Mouse (Mus musculus) lung, embryonic 14.5 days (tissue): ENCODE data around the gene Styxl1. TPM values are rescaled to one million over a fixed set of nuclear protein-coding genes. Genes with fewer than 3 reads are reported as not detected.
A peak's percentile ranks its signal among the peaks of the same experiment; 100 is the strongest.

Source experiments
- ATAC-seq: fragments of 200-750 bp; cut with Nextera tagmentation; 2 replicates; pipeline ENCODE4 v1.8.0; 2017; ENCODE audit warnings: mild to moderate bottlenecking, moderate TSS enrichment, moderate library complexity; ENCODE audit not compliant: insufficient read depth
- DNase-seq: peaks from one replicate; pipeline ENCODE4 v3.0.0-alpha.2; 2015
- H3K27ac ChIP-seq: fragments of 300-500 bp; sonication (generic); 2 replicates; pipeline ENCODE4 v1.5.1; 2014; ENCODE audit warnings: low read depth, mild to moderate bottlenecking, moderate library complexity
- H3K27me3 ChIP-seq: fragments of 300-500 bp; sonication (generic); 2 replicates; pipeline ENCODE4 v1.6.1; 2014; ENCODE audit warnings: low read length, control low read depth; ENCODE audit not compliant: insufficient read depth
- H3K36me3 ChIP-seq: fragments of 300-500 bp; sonication (generic); 2 replicates; pipeline ENCODE4 v1.6.1; 2014; ENCODE audit warnings: control low read depth; ENCODE audit not compliant: insufficient read depth
- H3K4me1 ChIP-seq: fragments of 300-500 bp; sonication (generic); 2 replicates; pipeline ENCODE4 v1.6.1; 2014; ENCODE audit warnings: antibody characterized with exemption, control low read depth; ENCODE audit not compliant: insufficient read depth
- H3K4me2 ChIP-seq: fragments of 300-500 bp; sonication (generic); 2 replicates; pipeline ENCODE4 v1.6.1; 2014; ENCODE audit warnings: mild to moderate bottlenecking
- H3K4me3 ChIP-seq: fragments of 300-500 bp; sonication (generic); 2 replicates; pipeline ENCODE4 v1.5.1; 2014; ENCODE audit warnings: low read depth, low read length
- H3K9ac ChIP-seq: fragments of 300-500 bp; sonication (generic); 2 replicates; pipeline ENCODE4 v1.6.1; 2014
- H3K9me3 ChIP-seq: fragments of 300-500 bp; sonication (generic); 2 replicates; pipeline ENCODE4 v1.6.1; 2016; ENCODE audit warnings: low read depth, low read length, control low read depth
- CTCF ChIP-seq: IDR thresholded peaks from 2 replicates; pipeline ENCODE4 v1.5.1; 2016; ENCODE audit warnings: antibody characterized with exemption, low read depth
- WGBS: fragments of 180-500 bp; shearing (Covaris S2); extraction: QIAGEN DNeasy Blood & Tissue Kit; methylation state at CpG from one replicate; pipeline ENCODE4 v1.1.7; 2014; 5-methylcytosine and 5-hydroxymethylcytosine counted together
- polyA plus RNA-seq: library from polyadenylated mRNA; unstranded; fragments of >200 nt; fragmentation: Nextera tagmentation; extraction: Ambion mirVana; gene quantifications from 2 replicates; pipeline ENCODE4 v1.2.1, GENCODE M21; 2014

Gene Styxl1
- polyA plus RNA-seq, 1 experiment from 2014 or later: not detected

DNA sequence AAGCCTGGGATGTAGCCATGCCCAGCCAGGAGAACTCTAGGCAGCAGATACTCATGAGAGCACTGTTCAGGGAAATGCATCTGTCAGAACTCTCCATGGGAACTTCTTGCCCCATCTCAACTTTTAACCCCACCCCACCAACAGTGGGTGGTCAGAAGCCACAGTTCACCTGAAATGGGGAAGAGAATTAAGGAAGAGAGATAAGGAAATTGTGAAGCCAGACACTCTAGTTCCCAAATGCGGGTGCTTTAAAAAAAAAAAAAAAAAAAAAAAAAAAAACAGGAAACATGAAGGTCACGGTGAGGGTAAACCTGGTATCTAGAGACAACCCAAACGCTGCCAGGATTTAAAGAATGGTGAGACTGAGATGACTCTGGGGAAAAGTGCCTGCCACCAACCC, 5.7 kb downstream of the Styxl1 start:
- TF ChIP-seq CTCF: no peak
- Histone ChIP-seq H3K27ac (no peak overlapping the region), H3K4me2 (no peak overlapping the region), H3K9me3 (no peaks in the 10 kb centered on the region), H3K4me3 (no peak overlapping the region), H3K36me3 (no peaks in the 10 kb centered on the region), H3K9ac (no peak overlapping the region), H3K27me3 (no peaks in the 10 kb centered on the region), H3K4me1 (no peaks in the 10 kb centered on the region)
- 47% methylated on average over 3 of the region's 3 CpGs for WGBS
- DNase-seq (no peak), ATAC-seq (no peak)

DNA sequence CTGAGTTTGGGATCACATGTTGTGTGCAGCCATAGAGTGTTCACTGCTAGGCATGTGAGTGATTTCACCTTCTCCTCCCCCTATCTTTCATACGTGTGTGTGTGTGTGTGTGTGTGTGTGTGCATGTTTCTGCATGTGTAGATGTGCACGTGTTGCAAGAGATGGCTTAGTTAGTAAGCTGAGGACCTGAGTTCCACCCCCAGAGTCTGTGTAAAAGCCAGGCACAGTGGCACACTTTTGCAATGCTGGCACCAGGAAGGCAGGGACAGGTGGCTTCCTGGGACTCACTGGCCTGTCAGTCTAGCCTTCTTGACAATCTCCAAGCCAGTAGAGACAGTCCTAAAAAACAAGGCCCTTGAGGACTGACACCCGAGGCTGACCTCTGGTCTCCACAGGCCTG, 13.2 kb downstream of the Styxl1 start:
- 54% methylated on average over 3 of the region's 3 CpGs for WGBS
- H3K4me3 ChIP-seq: no peak overlapping the region
- ATAC-seq (no peak), DNase-seq (no peak)
- no peak overlapping the region for H3K4me2 ChIP-seq
- no peak for TF ChIP-seq CTCF
- H3K9ac ChIP-seq: no peak overlapping the region
- no peaks in the 10 kb centered on the region for H3K4me1 ChIP-seq
- no peaks in the 10 kb centered on the region for H3K27me3 ChIP-seq
- H3K9me3 ChIP-seq: no peaks in the 10 kb centered on the region
- H3K27ac ChIP-seq: no peak overlapping the region
- no peaks in the 10 kb centered on the region for H3K36me3 ChIP-seq

DNA sequence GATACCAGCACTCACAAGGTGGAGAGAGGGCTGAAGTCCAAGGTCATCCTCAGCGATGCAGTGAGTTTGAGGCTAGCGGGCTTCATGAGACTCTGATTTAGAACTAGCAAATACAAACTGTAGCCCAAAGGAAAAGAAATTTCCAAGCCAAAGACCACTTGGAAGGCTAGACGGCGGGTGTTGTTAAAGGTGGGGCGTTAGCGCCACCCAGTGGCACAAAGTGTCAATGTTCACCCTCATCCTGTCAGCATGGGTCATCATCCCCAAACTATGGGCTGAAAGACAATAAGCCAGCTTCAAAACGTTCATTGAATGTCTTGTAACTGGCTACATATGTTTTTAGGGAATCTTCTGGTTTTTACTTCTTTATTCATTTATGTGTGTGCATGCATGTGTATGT, 14.7 kb downstream of the Styxl1 start:
- no peak overlapping the region for H3K27ac ChIP-seq
- H3K9ac ChIP-seq: no peak overlapping the region
- H3K36me3 ChIP-seq: no peaks in the 10 kb centered on the region
- ATAC-seq: no peak
- peak; percentile 91 for DNase-seq
- no peaks in the 10 kb centered on the region for H3K9me3 ChIP-seq
- H3K4me2 ChIP-seq: no peak overlapping the region
- H3K4me3 ChIP-seq: no peak overlapping the region
- no peaks in the 10 kb centered on the region for H3K27me3 ChIP-seq
- no peaks in the 10 kb centered on the region for H3K4me1 ChIP-seq
- peak; percentile 89 for TF ChIP-seq CTCF
- WGBS: 5% methylated on average over 7 of the region's 7 CpGs

DNA sequence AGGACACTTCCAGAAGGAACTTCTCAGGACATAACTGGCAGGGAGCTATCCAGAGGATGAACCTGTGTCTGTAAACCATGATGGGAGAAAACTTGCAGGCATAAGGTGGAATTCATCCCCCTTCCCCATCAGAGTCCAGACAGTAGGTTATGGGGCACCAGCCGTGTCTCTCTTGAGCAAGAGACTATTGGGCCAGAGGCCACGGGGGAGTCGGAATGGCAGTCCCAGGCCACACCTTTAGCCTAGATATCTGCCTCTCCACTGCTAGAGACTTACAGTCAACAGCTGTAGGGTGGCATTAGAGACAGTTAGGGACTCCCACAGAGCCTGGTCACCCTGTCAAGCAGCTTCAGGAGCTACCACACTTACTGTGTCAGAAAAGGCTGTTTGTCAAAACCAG, 16.3 kb downstream of the Styxl1 start:
- 77% methylated on average over 3 of the region's 3 CpGs for WGBS
- Histone ChIP-seq H3K9ac (no peak overlapping the region), H3K4me2 (no peak overlapping the region), H3K36me3 (no peaks in the 10 kb centered on the region), H3K4me1 (no peaks in the 10 kb centered on the region), H3K9me3 (no peaks in the 10 kb centered on the region), H3K27me3 (no peaks in the 10 kb centered on the region), H3K27ac (no peak overlapping the region), H3K4me3 (no peak overlapping the region)
- ATAC-seq (no peak), DNase-seq (no peak)
- no peak for TF ChIP-seq CTCF

DNA sequence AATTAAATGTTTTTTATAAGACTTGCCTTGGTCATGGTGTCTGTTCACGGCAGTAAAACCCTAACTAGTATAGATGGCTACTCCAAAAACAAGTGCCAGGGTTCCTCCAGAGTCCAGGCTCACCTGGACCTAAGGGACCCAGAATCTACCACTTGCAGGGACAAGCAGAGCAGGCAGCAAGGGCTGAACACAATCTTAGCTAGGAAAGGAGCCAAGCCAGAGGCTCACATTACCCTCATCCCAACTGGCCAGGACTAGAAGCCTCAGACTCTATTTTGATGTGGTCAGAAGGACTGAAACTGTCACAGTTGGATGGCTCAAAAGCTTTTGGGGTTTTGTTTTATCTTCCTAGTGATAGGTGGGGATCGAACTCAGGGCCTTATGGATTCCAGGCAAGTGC, 26.6 kb downstream of the Styxl1 start:
- Histone ChIP-seq H3K27ac (no peak overlapping the region), H3K4me2 (no peak overlapping the region), H3K36me3 (no peaks in the 10 kb centered on the region), H3K9ac (no peak overlapping the region), H3K9me3 (no peaks in the 10 kb centered on the region), H3K4me1 (no peaks in the 10 kb centered on the region), H3K4me3 (no peak overlapping the region), H3K27me3 (no peaks in the 10 kb centered on the region)
- no peak for TF ChIP-seq CTCF
- ATAC-seq: no peak
- no peak for DNase-seq
- 79% methylated on average over 2 of the region's 2 CpGs for WGBS

DNA sequence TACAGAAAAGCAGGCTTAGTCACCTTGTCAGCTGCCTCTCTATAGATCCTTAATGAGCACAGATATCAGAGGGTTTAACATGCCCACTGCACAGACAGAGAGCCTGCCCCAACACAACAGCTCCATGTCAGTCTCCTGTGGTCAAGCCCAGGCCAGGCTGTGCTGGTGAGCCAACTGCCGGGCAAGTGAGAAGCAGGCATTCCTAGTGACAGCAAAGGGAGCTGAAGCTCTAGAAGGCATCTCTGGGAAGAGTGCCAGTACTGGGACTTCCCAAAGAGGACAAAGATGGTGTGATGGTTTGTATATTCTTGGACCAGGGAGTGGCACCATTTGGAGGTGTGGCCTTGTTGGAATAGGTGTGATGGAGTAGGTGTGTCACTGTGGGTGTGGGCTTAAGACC, 27.1 kb downstream of the Styxl1 start:
- Histone ChIP-seq H3K27ac (no peak overlapping the region), H3K36me3 (no peaks in the 10 kb centered on the region), H3K9ac (no peak overlapping the region), H3K4me2 (no peak overlapping the region), H3K4me3 (no peak overlapping the region), H3K4me1 (no peaks in the 10 kb centered on the region), H3K9me3 (no peaks in the 10 kb centered on the region), H3K27me3 (no peaks in the 10 kb centered on the region)
- no peak for DNase-seq
- ATAC-seq: no peak
- WGBS: 54% methylated on average over 1 of the region's 1 CpGs
- no peak for TF ChIP-seq CTCF

DNA sequence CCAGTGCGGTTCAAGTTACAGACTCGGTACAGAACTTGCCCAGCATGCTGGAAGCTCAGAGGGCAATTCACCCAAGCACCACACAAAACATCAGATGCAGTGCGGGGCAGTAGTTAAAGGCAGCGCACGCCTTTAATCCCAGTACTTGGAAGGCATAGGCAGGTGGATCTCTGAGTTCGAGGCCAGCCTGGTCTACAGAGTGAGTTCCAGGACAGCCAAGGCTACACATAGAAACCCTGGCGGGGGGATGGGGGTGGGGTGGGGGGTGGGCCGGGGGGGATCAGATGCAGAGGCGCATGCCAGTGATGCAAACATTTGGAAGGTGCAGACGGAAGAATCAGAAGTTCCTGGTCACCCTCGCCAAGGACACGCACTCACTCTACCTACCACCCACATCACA, 33.4 kb downstream of the Styxl1 start:
- no peak for ATAC-seq

More for the DNA sequence above, 33.4 kb downstream of the Styxl1 start:
- Histone ChIP-seq H3K4me1 (no peaks in the 10 kb centered on the region), H3K4me3 (peak overlapping the region; percentile 81), H3K9ac (peak overlapping the region; percentile 53), H3K9me3 (no peaks in the 10 kb centered on the region), H3K36me3 (peaks cover 9% of the 10 kb centered on the region; the same call in 1 of the 2 replicates), H3K27me3 (no peaks in the 10 kb centered on the region), H3K4me2 (peak overlapping the region; percentile 93), H3K27ac (peak overlapping the region; percentile 19; the same call in 1 of the 2 replicates)
- WGBS: 13% methylated on average over 12 of the region's 12 CpGs
- DNase-seq: no peak
- no peak for TF ChIP-seq CTCF
